Mouse (Mus musculus) thymus, postnatal 14 days (tissue): ENCODE measurements around the gene Tap2.
A peak's percentile ranks its signal among the peaks of the same experiment; 100 is the strongest.
"Not testable (repeated sequence)": the region's sequence is repeated elsewhere in the genome, so short reads cannot be mapped to it uniquely, and the experiment has no call there.

ENCODE experiments used
- DNase-seq: peaks from one replicate; pipeline ENCODE4 v3.0.0; 2021

The Tap2 gene

GRCm38 (mm10) chr17:34217216-34217928 lies 14.0 kb downstream of the Tap2 start:
- DNase-seq, result peak; percentile 5

GRCm38 (mm10) chr17:34217986-34218385 lies 14.7 kb downstream of the Tap2 start:
- peak; percentile 3 for DNase-seq

GRCm38 (mm10) chr17:34218675-34219074 lies 15.3 kb downstream of the Tap2 start:
- peak; percentile 27 for DNase-seq

- DNase-seq, result peak; percentile 89
Observed at GRCm38 (mm10) chr17:34219096-34219495, 15.8 kb downstream of the Tap2 start.

- peak; percentile 7 for DNase-seq
Observed at GRCm38 (mm10) chr17:34219801-34220200, 16.5 kb downstream of the Tap2 start.

GRCm38 (mm10) chr17:34220401-34220800 lies 17.1 kb downstream of the Tap2 start:
- not testable (repeated sequence) for DNase-seq

GRCm38 (mm10) chr17:34224816-34225215 lies 21.5 kb downstream of the Tap2 start:
- DNase-seq, result peak; percentile 1

- peak; percentile 2 for DNase-seq
Observed at GRCm38 (mm10) chr17:34225426-34225825, 22.1 kb downstream of the Tap2 start.

GRCm38 (mm10) chr17:34225911-34226310 lies 22.6 kb downstream of the Tap2 start:
- peak; percentile 11 for DNase-seq

GRCm38 (mm10) chr17:34230971-34231370 lies 27.6 kb downstream of the Tap2 start:
- DNase-seq, result peak; percentile 2

- peak; percentile 1 for DNase-seq
Observed at GRCm38 (mm10) chr17:34232021-34232420, 28.7 kb downstream of the Tap2 start.

GRCm38 (mm10) chr17:34234926-34235325 lies 31.6 kb downstream of the Tap2 start:
- DNase-seq, result peak; percentile 91

- peak; percentile 2 for DNase-seq
Observed at GRCm38 (mm10) chr17:34236691-34237090, 33.4 kb downstream of the Tap2 start.

- DNase-seq, result peak; percentile 3
Observed at GRCm38 (mm10) chr17:34237741-34238140, 34.4 kb downstream of the Tap2 start.

GRCm38 (mm10) chr17:34238706-34239105 lies 35.4 kb downstream of the Tap2 start, which contains the start of gene H2-Ob:
Gene H2-Ob (plus strand): TSS chr17:34238903.
- DNase-seq, result peak; percentile 79

GRCm38 (mm10) chr17:34239601-34240041 lies 36.3 kb downstream of the Tap2 start:
- DNase-seq, result peak; percentile 30

GRCm38 (mm10) chr17:34240366-34240765 lies 37.0 kb downstream of the Tap2 start:
- peak; percentile 3 for DNase-seq

- DNase-seq, result peak; percentile 3
Observed at GRCm38 (mm10) chr17:34240916-34241315, 37.6 kb downstream of the Tap2 start.

GRCm38 (mm10) chr17:34244656-34245055 lies 41.3 kb downstream of the Tap2 start:
- peak; percentile 1 for DNase-seq

GRCm38 (mm10) chr17:34247047-34247446 lies 43.7 kb downstream of the Tap2 start:
- DNase-seq, result no peak

- no peak for DNase-seq
Observed at GRCm38 (mm10) chr17:34248764-34249163, 45.4 kb downstream of the Tap2 start.

GRCm38 (mm10) chr17:34249361-34249760 lies 46.0 kb downstream of the Tap2 start:
- no peak for DNase-seq

GRCm38 (mm10) chr17:34249878-34250277 lies 46.6 kb downstream of the Tap2 start:
- peak; percentile 66 for DNase-seq

GRCm38 (mm10) chr17:34251666-34252065 lies 48.3 kb downstream of the Tap2 start:
- DNase-seq, result no peak

- no peak for DNase-seq
Observed at GRCm38 (mm10) chr17:34256501-34256900, 53.2 kb downstream of the Tap2 start.
